Mouse (Mus musculus) layer of hippocampus, adult 11-12 months (tissue): ENCODE measurements at regions not wholly inside any gene's neighbourhood (a gene's known extent, or its start where the extent isn't known, plus 50 kb on each side); places are given as distances from the start of the nearest gene placed in this dataset.

ENCODE experiments used
- DNase-seq: peaks from one replicate; pipeline ENCODE4 v3.0.0; 2022; ENCODE audit warnings: low spot score

DNA sequence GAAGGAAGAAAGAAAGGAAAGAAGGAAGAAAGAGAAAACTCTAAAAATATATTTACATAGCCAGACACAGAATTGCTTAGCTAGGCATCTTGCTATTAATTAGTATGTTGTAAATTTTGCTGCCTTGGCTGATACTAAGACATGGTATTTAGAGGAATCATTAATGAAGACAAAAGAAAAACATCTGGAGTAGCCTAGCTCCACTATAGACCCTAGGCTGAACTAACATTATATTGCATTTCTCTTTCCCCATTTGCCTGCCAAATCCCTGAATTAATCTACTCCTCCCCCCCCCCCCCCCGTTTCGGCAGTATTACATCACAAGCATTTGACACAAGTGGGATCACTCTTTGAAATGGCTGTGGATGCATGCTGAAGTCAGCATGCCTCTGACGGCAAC lies 206.1 kb upstream of the Tet2 start:
- no peak for DNase-seq

DNA sequence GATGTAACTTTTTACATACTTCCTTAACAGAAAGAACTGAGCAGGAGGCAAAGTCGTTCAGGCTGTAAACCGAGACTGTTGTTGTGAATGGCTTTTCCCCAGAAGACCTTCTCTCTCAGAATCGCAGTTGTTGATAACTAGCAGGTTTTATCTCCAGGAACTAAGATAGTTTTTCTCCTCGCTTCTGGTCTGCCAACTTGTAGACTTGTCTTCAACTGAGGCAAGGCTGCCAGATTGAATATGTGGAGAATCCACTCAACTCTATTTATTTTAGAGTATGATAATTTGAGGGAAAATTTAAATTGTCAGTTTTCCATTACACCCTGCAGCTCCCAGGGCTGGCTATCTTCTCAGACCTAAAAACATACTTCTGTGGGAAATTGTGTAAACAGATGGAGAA lies 206.6 kb upstream of the Tet2 start:
- DNase-seq: no peak

DNA sequence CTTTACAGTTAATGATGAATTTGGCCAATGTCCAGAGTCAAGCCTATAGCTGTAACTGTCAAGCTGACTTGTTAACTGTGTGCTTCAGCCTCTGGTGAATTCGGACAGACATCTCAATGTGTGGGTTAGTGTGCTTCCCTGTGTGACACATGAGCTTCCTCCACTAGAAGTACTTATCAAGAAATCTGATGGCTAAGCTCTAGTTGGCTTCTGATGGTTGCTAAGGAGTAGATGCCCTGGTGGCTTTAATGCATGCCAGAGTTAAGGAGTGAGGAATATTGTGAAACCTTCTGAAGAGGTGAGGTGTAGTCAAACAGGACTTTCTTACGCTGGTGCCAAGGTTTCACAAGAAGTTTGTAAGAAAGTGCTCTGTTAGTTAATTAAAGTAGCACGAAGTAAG lies 208.1 kb upstream of the Tet2 start:
- no peak for DNase-seq

DNA sequence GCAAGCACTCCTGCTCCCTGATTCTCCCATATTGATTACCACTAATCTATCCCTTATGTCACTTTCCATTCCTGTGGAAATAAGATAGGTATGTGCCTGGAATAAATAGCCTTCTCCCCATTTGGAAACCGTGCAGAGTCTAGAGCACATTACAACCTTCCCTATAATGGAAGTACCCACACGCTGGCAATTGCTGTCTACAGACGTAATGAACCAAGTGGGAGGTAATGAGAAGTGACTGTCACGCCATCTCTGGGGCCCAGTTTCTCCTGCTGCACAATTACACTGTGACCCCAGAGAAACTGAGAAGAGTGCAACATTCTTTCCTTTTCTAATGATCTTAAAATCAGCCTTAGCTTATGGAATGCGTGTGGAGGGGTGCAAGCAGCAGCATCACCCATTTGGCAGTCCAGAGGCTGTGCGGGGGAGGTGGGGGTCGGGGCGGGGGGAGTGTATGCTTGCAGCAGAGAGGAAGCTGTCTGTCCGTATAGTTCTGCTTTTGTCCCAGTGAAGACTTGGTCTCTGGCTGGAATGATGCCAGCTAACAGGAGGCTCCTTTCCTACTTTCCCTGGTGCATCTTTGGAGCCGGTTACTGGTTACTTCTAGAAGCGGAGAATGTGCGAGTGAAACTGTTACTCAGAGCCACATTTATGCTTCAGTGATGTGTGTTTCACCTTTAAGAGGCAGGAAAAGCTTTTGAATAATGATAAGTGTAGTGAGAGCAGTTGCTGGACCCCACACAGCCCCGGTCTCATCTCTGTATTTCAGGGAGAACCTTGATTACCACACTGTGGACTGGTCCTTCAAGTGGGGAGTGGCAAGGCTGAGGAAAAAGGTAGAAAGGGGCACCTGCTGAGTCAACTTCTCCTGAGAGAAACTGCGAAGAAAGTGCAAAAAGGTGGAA lies 209.3 kb upstream of the Tet2 start:
- no peak for DNase-seq

DNA sequence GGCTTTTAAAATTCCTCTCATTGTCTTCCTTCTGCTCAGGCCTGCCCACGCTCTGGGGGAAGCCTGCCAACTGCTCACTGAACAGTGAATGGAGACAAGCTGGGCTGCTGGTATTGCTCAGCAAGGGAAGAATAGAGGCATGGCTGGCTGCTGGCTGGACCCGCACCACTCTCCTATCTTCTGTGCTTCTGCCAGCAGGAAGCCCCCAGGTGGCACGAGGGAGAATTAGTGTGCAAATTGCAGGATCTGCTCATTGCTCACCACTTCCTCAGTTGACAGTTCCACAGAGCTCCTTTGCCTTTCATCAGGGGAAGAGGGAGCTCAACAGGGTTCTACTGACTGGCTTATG lies 209.9 kb upstream of the Tet2 start:
- DNase-seq: peak; percentile 89

DNA sequence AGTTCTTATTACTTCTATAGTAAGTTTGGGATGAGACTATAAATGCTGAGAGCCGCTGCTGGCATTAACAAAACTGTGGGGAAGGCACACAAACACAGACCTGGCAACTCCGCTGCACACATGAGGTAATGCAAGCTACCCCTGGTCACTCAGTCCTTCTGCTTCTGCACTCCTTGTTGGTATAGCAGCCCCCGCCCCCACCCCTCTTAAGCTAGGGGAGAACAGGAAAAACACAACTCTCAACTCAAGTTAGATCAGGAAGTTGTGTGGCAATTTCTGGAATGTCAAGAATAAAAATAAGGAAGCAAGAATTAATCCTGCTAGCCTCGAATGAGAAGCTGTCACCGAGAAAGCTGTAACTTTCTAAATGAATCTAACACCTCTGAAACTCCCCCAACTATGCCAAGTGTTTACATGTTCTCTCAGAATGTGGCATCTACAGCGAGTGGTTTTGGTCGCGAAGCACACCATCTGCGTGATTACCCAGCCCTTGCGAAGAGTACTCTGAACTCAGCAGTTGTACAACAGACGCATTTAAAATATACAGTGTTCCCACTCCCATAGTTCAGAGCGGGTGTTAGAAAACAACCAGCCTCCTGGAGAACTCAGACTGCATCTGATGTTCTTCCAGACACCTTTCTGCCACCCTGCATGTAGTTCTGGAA lies 212.9 kb upstream of the Tet2 start:
- DNase-seq: peak; percentile 38

DNA sequence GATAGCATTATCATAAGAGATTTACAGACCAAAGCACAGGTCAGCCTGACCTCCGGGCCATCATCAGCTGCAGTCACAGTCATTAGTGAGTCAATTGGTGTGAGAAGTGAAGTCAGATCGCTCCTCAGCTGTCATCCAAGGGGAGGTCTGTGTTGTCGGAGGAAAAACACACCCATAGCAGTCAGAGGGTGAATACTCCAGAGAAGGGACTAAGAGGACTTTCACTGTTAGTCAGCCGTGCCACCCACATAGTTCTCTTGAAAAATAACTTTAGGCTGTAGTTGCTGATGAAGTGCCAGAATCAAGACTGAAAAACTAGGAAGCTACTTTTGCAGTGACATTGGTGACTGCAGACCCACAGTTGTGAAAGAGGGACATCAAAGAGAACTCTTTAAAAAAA lies 213.5 kb upstream of the Tet2 start:
- DNase-seq: peak; percentile 12

DNA sequence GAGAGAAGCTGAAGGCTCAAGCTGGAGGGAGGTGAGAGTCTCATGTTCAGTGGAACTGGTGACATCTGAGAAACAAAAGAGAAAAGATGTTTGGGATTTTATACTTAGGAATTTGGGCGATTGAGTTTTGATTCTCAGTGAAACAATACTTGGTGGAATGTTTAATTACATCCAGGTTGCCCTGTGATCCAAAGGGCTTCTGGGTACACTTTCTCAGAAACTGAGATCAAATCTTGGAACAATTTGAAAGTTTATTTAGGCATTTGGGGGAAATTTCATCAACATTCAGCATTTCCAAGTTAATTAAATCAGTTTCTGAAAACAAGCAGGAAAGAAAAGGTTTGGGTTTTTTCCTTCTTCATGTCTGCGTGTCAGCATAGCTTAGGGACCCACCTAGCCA lies 214.7 kb upstream of the Tet2 start:
- DNase-seq: no peak

DNA sequence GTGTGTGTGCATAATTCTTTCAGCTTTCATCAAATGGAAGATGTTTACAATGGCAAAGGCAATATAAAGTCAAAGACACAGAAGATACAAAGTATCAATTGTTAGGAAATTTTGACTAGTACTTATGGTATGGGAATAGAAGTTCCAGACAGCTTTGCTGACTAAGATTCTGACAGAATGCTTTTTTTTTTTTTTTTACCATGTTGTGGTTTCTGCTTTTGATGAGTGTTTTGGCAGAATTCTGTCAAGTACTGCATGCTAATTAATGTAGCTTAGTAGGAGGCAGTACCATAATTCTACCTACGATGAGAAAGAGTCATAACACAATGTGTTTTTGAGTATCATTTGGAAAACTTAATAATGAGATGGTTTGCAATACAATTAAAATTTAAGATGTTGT lies 215.3 kb upstream of the Tet2 start:
- DNase-seq: no peak

DNA sequence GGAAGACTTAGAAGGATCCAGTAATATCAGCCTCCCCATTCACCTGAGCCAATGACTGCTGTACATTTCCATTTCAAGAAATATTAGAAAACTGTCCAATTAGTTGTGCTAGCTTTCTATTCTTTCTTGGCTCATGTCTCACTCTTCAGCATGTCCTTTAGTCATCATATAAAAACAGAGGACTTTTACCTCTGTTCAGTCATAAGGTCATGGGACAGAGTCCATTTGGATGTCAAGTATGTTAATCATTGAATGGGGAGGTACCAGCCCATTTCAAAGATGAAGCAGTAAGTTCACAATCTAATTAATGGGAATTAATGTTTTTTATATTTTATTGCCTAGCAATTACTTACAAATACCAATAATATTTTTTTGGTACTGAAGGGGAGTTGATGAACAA lies 218.8 kb upstream of the Tet2 start:
- DNase-seq: no peak

DNA sequence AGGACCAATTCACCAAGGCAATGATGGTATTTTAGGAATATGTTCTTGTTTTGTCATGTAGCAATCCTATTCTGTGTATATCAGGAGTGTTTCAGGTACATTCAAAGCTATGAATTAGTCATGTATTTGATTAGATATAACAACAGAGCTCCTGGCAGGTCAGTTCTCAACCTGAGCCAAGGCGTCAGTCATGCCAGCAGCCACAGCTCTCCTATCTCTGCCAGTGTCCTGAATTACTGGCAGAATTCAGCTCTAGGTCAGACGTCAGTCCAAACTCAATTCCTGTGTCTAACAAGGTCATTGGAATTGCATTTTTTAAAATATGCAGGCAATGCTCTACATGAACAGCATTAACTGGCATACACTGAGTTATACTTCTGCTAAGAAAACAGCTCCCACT lies 228.6 kb upstream of the Tet2 start:
- no peak for DNase-seq

DNA sequence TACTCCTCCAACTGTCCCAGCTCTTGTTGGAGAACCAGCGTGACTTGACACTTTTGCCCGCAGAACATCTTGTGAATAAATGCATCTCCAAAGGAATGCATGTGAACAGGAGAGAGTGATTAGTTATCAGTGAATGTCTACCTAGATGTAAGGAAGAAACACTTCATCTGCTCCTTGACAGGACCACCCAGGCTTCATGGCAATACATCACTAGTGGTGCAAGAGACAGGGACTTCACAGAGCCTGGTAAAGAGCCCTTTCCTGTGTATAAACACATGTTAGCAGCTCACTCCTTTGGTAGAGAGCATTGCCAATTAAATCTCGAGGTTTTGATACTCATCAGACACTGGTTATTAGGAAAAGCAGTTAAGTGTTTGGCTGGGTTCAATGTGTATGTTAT lies 229.3 kb upstream of the Tet2 start:
- no peak for DNase-seq

DNA sequence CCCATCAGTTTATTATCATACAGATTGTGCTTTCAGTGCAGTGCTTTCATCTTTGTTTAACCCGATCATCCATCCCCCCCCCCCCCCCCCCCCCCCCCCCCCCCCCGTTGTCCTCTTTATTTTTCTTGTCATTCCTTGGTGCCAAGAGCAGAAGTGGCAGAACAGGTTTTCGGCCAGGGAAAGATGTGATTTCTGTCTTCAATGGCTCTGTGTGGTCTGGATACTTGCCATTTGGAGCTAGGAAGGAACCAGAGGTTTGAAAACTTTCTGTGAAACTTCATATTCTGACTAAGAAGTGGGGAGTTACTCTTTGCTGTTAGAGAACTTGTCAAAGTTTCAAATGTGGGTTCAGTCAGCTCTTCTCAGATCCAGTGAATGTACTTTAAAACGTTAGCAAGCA lies 231.1 kb upstream of the Tet2 start:
- DNase-seq: no peak

DNA sequence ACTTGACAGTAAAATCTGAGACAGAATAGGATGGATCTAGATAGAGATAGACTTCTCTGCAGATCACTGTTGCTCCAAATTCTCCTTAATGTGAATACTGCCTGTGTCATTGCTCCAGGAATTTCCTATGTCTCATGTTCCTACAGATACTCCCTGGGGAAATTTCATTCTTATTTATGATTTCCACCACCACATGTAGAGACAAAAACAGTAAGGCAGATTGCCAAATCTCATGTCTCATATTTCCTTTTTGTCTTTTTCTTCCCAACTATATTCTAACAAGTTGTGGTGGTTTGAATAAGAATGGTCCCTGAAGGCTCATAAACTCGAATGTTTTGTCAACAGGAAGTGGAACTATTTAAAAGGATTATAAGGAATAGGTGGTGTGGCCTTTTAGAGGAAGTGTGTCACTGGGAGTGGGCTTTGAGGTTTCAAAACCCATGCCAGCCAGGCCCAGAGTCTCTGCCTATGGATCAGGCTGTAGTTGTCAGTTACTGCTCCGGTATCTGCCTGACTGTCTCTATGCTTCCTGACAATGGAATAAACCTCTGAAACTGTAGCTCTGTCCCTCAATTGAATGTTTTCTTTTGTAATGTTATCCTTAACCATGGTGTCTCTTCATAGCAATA lies 234.3 kb upstream of the Tet2 start:
- no peak for DNase-seq

DNA sequence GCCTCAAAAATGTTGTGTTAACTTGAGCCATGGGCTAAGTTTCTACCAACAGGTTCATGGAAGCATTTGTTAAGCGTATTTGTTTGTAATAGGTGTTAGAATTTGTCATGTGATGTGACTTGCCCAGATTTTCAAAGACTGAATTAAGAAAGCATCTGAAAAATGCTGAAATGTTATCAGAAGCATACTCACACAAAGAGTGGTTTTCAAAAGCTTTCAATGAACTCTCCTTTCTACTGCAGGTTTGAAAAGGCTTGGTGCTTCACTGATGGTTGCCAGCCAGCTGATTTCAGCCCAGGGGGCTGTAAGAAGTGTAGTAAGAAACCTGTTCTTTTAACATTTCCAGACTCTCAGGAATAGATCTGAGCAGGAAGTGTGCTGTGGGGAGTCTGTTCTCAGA lies 238.1 kb upstream of the Tet2 start:
- no peak for DNase-seq

DNA sequence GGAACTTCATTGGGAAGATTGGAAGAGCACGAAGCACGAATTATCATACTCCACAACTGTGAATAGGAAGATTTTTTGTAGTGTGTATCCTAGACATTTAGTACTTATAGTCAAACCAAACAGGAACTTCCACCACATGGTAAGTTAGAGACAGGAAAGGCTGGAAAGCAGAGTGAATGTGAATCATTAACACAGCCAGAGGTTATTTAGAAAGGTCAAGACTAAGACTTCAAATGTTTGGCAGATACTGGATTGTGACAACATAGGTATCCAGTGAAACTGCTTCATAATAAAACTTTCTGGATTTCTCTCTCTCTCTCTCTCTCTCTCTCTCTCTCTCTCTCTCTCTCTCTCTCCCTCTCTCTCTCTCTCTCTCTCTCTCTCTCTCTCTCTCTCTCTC lies 246.4 kb upstream of the Tet2 start:
- DNase-seq: no peak

DNA sequence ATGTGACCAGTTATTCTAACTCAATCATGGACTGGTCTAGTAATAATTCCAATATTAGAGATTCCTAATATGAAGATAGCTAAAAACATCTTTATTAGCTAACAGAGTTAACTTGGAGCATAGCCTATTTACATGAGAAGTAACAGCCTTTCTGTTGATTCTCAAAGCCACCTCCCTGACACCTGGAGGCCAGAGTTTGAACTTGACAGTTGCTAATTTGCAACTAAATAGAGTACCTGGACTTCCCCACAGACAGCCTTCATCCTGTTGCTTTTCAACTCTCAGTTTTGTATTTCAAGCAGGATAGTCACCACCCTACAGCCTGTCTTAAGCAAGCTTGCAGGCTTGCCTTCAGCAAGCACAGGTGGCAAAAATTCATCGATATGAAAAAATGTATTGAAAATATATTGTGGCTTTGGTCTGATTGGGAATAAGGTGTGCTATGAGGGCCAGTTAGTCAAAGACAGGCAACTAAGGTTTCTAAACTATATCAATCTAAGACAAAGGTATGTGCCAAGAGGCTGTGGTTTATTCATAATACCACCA lies 264.1 kb upstream of the Tet2 start:
- DNase-seq: no peak

DNA sequence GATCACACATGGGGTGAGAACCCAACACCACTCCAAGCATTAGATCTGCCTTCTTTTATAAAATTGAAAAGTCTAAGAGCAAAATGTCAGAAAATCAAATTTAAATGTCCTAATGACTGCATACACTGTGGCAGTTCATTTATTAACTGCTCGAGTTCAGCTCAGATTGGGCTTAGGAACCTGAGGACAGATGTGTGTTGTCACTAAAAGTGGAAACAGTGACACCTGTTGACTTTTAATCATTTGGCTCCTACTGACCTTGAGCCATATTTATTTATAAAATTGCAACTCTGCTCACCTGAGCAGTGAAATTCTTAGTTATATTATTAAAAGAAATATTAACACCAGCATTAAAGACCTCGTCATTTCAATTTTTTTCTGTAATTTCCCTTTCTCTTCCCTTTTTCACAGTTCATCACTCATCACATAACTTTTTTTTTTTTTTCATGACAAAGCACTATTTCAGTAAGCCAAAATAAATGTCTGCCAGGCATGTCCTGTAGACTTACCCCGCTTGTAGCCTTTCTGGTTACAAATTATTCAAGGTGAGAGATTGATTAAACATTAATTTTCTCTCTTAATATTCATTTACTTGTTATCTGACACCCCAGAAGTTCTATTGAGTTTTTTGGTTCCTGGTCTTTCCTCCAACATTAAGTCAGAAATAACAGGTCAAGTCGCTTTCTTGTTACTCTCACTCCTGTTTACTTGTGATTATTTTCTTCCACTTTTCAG lies 274.2 kb upstream of the Tet2 start:
- no peak for DNase-seq

DNA sequence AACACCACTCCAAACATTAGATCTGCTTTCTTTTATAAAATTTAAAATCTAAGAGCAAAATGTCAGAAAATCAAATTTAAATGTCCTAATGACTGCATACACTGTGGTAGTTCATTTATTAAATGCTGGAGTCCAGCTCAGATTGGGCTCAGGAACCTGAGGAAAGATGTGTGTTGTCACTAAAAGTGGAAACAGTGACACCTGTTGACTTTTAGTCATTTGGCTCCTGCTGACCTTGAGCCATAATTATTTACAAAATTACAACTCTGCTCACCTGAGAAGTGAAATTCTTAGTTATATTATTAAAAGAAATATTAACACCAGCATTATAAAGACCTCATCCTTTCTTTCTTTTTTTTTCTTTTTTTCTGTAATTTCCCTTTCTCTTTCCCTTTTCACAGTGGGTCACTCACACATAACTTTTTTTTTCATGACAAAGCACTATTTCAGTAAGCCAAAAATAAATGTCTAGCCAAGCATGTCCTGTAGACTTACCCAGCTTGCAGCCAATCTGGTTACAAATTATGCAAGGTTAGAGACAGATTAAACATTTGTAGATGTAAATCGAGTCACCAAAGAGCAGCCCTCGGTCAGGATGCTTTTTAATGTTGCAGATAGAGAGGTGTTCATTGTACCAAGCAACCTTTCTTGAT lies 288.9 kb upstream of the Tet2 start:
- DNase-seq: no peak

DNA sequence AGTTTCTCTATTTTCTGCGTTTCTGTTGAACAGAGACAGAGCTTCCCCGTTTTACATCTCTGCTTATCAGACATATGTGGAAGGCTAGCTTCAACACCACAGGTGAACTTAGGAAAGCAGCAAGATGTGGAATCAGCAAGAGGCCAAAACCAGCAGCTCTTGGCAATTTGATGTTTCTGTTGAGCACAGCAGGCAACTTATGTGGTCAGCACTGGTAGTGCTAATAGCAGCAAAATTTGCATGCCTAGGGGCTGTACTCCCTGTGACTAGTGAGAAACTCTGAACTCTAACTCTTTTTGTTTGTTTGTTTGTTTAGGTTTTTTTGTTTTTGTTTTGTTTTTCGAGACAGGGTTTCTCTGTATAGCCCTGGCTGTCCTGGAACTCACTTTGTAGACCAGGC lies 289.5 kb upstream of the Tet2 start:
- DNase-seq: no peak

DNA sequence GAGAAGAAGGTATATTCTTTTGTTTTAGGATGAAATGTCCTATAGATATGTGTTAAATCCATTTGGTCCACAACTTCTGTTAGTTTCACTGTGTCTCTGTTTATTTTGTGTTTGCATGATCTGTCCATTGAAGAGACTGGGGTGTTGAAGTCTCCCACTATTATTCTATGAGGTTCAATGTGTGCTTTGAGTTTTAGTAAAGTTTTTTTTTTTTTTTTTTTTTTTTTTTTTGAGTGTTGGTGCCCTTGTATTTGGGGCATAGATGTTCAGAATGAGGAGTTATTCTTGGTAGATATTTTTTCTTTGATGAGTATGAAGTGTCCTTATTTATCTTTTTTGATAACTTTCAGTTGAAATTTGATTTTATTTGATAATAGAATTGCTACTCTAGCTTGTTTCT lies 301.4 kb upstream of the Tet2 start:
- no peak for DNase-seq

DNA sequence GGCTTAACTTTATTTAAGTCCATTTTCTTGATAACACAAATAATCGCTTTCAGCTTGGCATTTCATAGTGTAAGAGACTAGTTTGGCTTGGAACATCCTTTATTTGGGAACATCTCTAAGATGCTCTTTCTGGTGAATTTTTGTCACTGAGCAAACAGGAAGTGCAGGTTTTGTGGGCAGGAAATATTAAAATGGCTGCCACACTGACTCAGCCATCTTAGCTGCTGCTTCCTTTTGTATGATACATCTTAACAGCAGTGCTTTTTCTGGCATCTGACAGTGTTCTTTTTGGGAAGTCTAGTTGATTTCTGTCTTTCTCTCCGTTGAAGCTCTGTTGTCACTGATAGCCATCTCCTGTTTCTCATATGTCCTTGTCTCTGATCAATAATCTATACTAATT lies 329.4 kb upstream of the Tet2 start:
- DNase-seq: no peak
